Mouse (Mus musculus) CH12.LX (cell line): ENCODE measurements around the gene Alpk1. TPM values are rescaled to one million over a fixed set of nuclear protein-coding genes. Genes with fewer than 3 reads are reported as not detected.

ENCODE experiments used
- DNase-seq: peaks from one replicate; pipeline ENCODE4 v3.0.0-alpha.2; 2013; ENCODE audit errors: extremely low read depth
- H3K27ac ChIP-seq: 2 replicates; pipeline ENCODE4 v1.5.1; 2012; ENCODE audit warnings: low read depth, mild to moderate bottlenecking, control low read depth, moderate library complexity; ENCODE audit not compliant: insufficient read depth
- H3K27me3 ChIP-seq: replicated peaks from 2 replicates; pipeline ENCODE3; 2012; ENCODE audit warnings: inconsistent platforms
- H3K36me3 ChIP-seq, 2 experiments: replicated peaks in 1 of 2; 2 replicates each; pipeline versions ENCODE3 to v1.6.1; 2012; ENCODE audit warnings: inconsistent platforms in 1 of 2, low read length in 1 of 2, mild to moderate bottlenecking in 1 of 2, mixed read lengths in 1 of 2, moderate library complexity in 1 of 2; ENCODE audit not compliant: control insufficient read depth in 1 of 2, insufficient read depth in 1 of 2
- H3K4me1 ChIP-seq, 2 experiments: 2 replicates each; pipeline ENCODE4 v1.6.1; 2012; ENCODE audit warnings: inconsistent platforms in 1 of 2, moderate library complexity in 1 of 2; ENCODE audit not compliant: insufficient read depth in 2 of 2, control insufficient read depth in 1 of 2
- H3K4me2 ChIP-seq: 2 replicates; pipeline ENCODE4 v1.6.1; 2012; ENCODE audit warnings: low read depth, mild to moderate bottlenecking, control low read depth; ENCODE audit not compliant: poor library complexity, insufficient read depth, severe bottlenecking
- H3K4me3 ChIP-seq, 3 experiments: fragments of 150-350 bp in 1 of 3; sonication (generic) in 1 of 3; replicated peaks in 1 of 3; 2 replicates each; pipeline versions ENCODE3 to v1.5.1; 2011 to 2012; ENCODE audit warnings: low read depth in 2 of 3, low read length in 2 of 3, mild to moderate bottlenecking in 2 of 3, moderate library complexity in 2 of 3, control low read depth in 1 of 3, improper control_type of control experiment in 1 of 3, inconsistent platforms in 1 of 3, mixed read lengths in 1 of 3; ENCODE audit not compliant: poor library complexity in 1 of 3
- H3K79me2 ChIP-seq: replicated peaks from 2 replicates; pipeline ENCODE4 v1.6.1; 2012; ENCODE audit warnings: mild to moderate bottlenecking, moderate library complexity; ENCODE audit not compliant: control insufficient read depth, poor library complexity, insufficient read depth, severe bottlenecking; ENCODE audit errors: extremely low read depth
- H3K9ac ChIP-seq: 2 replicates; pipeline ENCODE4 v1.6.1; 2012; ENCODE audit warnings: low read depth, mild to moderate bottlenecking, control low read depth, moderate library complexity; ENCODE audit not compliant: insufficient read depth
- H3K9me3 ChIP-seq: replicated peaks from 2 replicates; pipeline ENCODE3; 2012; ENCODE audit warnings: low read length, inconsistent platforms, mixed read lengths
- BHLHE40 ChIP-seq: IDR thresholded peaks from 2 replicates; pipeline ENCODE4 v1.6.1; 2011; ENCODE audit warnings: mild to moderate bottlenecking, low read depth, low read length, improper control_type of control experiment
- E2F4 ChIP-seq: IDR thresholded peaks from 2 replicates; pipeline ENCODE4 v1.6.1; 2011; ENCODE audit warnings: low read depth, low read length, improper control_type of control experiment; ENCODE audit not compliant: insufficient replicate concordance
- EP300 ChIP-seq: IDR thresholded peaks from 2 replicates; pipeline ENCODE4 v1.6.1; 2011; ENCODE audit warnings: low read length, improper control_type of control experiment
- GABPA ChIP-seq: IDR thresholded peaks from 2 replicates; pipeline ENCODE4 v1.6.1; 2012; ENCODE audit warnings: low read depth, low read length, improper control_type of control experiment, inconsistent platforms; ENCODE audit not compliant: insufficient replicate concordance
- IRF4 ChIP-seq: IDR thresholded peaks from 2 replicates; pipeline ENCODE4 v1.6.1; 2014; ENCODE audit warnings: low read depth, mild to moderate bottlenecking, inconsistent platforms, low read length, improper control_type of control experiment
- JUN ChIP-seq: IDR thresholded peaks from 2 replicates; pipeline ENCODE4 v1.6.1; 2011; ENCODE audit warnings: low read depth, mild to moderate bottlenecking, low read length, improper control_type of control experiment, moderate library complexity; ENCODE audit not compliant: insufficient read depth
- JUND ChIP-seq: conservative IDR thresholded peaks from 2 replicates; pipeline ENCODE4 v1.6.1; 2011; ENCODE audit warnings: low read depth, low read length, improper control_type of control experiment
- MAFK ChIP-seq: IDR thresholded peaks from 2 replicates; pipeline ENCODE4 v1.6.1; 2011; ENCODE audit warnings: low read length, improper control_type of control experiment; ENCODE audit not compliant: insufficient replicate concordance
- MAX ChIP-seq: IDR thresholded peaks from 2 replicates; pipeline ENCODE4 v1.6.1; 2011; ENCODE audit warnings: low read length, improper control_type of control experiment
- MEF2A ChIP-seq: IDR thresholded peaks from 2 replicates; pipeline ENCODE4 v1.6.1; 2014; ENCODE audit warnings: low read depth, mild to moderate bottlenecking, inconsistent platforms, low read length, improper control_type of control experiment, borderline replicate concordance
- MXI1 ChIP-seq: IDR thresholded peaks from 2 replicates; pipeline ENCODE4 v1.6.1; 2011; ENCODE audit warnings: mild to moderate bottlenecking, low read depth, low read length, improper control_type of control experiment
- MYC ChIP-seq: IDR thresholded peaks from 2 replicates; pipeline ENCODE4 v1.6.1; 2011; ENCODE audit warnings: low read depth, mild to moderate bottlenecking, improper control_type of control experiment, low read length
- NELFE ChIP-seq: IDR thresholded peaks from 2 replicates; pipeline ENCODE4 v1.6.1; 2011; ENCODE audit warnings: low read depth, low read length, improper control_type of control experiment
- RAD21 ChIP-seq: IDR thresholded peaks from 2 replicates; pipeline ENCODE4 v1.6.1; 2011; ENCODE audit warnings: low read depth, mild to moderate bottlenecking, low read length, improper control_type of control experiment, moderate library complexity
- RCOR1 ChIP-seq: conservative IDR thresholded peaks from 2 replicates; pipeline ENCODE4 v1.6.1; 2012; ENCODE audit warnings: low read depth, mild to moderate bottlenecking, inconsistent platforms, low read length, improper control_type of control experiment
- SIN3A ChIP-seq: IDR thresholded peaks from 2 replicates; pipeline ENCODE4 v1.6.1; 2012; ENCODE audit warnings: low read length, improper control_type of control experiment, inconsistent platforms
- TBP ChIP-seq: conservative IDR thresholded peaks from 2 replicates; pipeline ENCODE4 v1.6.1; 2011; ENCODE audit warnings: low read depth, low read length, improper control_type of control experiment
- UBTF ChIP-seq: IDR thresholded peaks from 2 replicates; pipeline ENCODE4 v1.6.1; 2012; ENCODE audit warnings: low read depth, mild to moderate bottlenecking, inconsistent platforms, low read length, improper control_type of control experiment, moderate library complexity
- ZKSCAN1 ChIP-seq: IDR thresholded peaks from 2 replicates; pipeline ENCODE4 v1.6.1; 2012; ENCODE audit warnings: low read depth, inconsistent platforms, low read length, improper control_type of control experiment, borderline replicate concordance
- ZMIZ1 ChIP-seq: IDR thresholded peaks from 2 replicates; pipeline ENCODE4 v1.6.1; 2012; ENCODE audit warnings: low read depth, mild to moderate bottlenecking, inconsistent platforms, low read length, improper control_type of control experiment
- dilution Hi-C: fragments of 300-500 bp; cut with MboI; formaldehyde crosslinking; loops from 2 replicates; pipeline ENCODE4 v1.14.3; 2020; ENCODE audit warnings: low sequenced_read_pairs; ENCODE audit not compliant: extremely low pct_unique_long_range_greater_than_20kb, extremely low pct_ligation_motif_present
- in situ Hi-C: fragments of 300-500 bp; cut with MboI; formaldehyde crosslinking; loops from 3 replicates; pipeline ENCODE4 v1.14.3; 2019; ENCODE audit warnings: low sequenced_read_pairs, low pct_ligation_motif_present, low pct_unique_long_range_greater_than_20kb, mixed read lengths
- polyA plus RNA-seq: library from polyadenylated mRNA; unstranded; fragments of >175 nt; gene quantifications from 2 replicates; pipeline ENCODE4 v1.2.1, GENCODE M21; 2012; ENCODE audit warnings: low read depth; ENCODE audit not compliant: insufficient read length
- total RNA-seq, 2 experiments: library from RNA; depleted of rRNA; stranded (reverse); fragments of 300-350 nt in 1 of 2; fragments of >200 nt in 1 of 2; gene quantifications; 2 replicates each; pipeline ENCODE4 v1.2.3; 2012 to 2014

Gene Alpk1
- total and polyA plus RNA-seq, 3 experiments, result 1.4 to 1.8 (median 1.5) TPM

DNA sequence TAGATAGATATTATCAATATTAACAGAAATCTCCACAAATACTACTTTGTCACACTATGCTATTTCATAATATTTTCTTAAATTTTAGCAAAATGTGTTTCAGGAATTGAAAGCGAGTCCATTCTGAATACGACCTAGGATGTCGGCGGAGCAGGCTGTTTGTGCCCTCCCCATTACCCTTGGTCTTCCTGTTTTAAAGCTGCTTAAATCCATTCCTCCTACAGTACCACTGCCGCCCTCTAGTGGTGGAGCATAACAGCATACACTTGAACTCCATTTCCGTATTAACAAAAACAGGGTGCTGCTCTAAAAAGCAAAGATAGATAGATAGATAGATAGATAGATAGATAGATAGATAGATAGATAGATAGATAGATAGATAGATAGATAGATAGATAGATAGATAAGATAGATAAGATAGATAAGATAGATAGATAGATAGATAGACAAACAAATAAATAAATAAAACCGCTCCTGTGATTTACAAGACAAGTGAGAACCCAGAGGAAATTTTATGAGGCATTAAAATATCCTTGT, 17.2 kb downstream of the Alpk1 start (continued):
- TF ChIP-seq MXI1, result no peak
- no peak for TF ChIP-seq E2F4
- no peak for TF ChIP-seq IRF4
- no peak for TF ChIP-seq SIN3A
- no peak; the same call in 1 of the 2 replicates for TF ChIP-seq JUND
- TF ChIP-seq UBTF, result no peak
- TF ChIP-seq RCOR1, result no peak
- TF ChIP-seq NELFE, result no peak
- 0 out of 2 replicates have a peak, but pooled peaks have one; percentile 55 for TF ChIP-seq TBP
- TF ChIP-seq EP300, result no peak
- TF ChIP-seq RAD21, result peak; percentile 68
- no peak for TF ChIP-seq MYC
- no peak for TF ChIP-seq MAX
- no peak for TF ChIP-seq ZMIZ1
- TF ChIP-seq MAFK, result no peak

DNA sequence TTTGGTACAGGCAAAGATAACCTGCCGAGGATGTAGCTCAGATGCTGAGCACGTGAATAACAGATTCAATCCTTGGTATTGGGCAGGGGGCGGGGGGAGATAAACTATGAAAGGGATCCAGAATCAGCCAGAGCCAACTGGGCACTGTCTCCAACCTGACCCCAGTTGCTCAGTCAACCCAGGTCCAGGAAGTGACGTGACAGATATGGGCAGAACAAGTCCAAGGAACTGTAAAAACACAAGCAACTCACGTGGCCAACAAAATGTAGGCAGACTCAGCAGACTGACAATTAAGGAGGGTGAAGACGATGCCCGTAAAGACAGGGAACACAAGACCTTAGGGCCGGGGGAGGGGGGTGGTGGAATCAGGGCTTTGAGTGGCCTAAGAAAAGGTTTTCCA, 17.9 kb downstream of the Alpk1 start:
- no peak overlapping the region for H3K4me2 ChIP-seq
- in situ Hi-C loops, result loop anchor here (25.0 kb wide), 1 partner anchor 175 kb away; no protein-coding TSS in a partner anchor

More for the DNA sequence above, 17.9 kb downstream of the Alpk1 start:
- peaks cover 0 to 9% of the 10 kb centered on the region in 2 experiments; a peak in 2 of 4 replicates for H3K4me1 ChIP-seq
- no peak overlapping the region for H3K27ac ChIP-seq
- dilution Hi-C loops, result no loop called here
- H3K9me3 ChIP-seq, result no peaks in the 10 kb centered on the region
- H3K36me3 ChIP-seq, result no peaks in the 10 kb centered on the region
- no peak for DNase-seq
- H3K9ac ChIP-seq, result 0 out of 2 replicates have a peak overlapping the region, but pooled peaks have one; percentile 51
- TF ChIP-seq MAFK, result no peak
- TF ChIP-seq BHLHE40, result no peak
- TF ChIP-seq JUN, result no peak
- no peak for TF ChIP-seq JUND
- TF ChIP-seq MXI1, result no peak
- TF ChIP-seq EP300, result no peak
- no peak for TF ChIP-seq GABPA
- TF ChIP-seq ZMIZ1, result no peak
- no peak for TF ChIP-seq ZKSCAN1
- no peak for TF ChIP-seq MEF2A
- TF ChIP-seq IRF4, result no peak
- TF ChIP-seq RCOR1, result no peak
- TF ChIP-seq NELFE, result no peak
- H3K27me3 ChIP-seq, result no peaks in the 10 kb centered on the region
- no peaks in the 10 kb centered on the region for H3K79me2 ChIP-seq
- H3K4me3 ChIP-seq, result no peak overlapping the region
